Mouse (Mus musculus): Measurements from ENCODE around the gene Zfp273. TPM values are rescaled to one million over a fixed set of nuclear protein-coding genes. Genes with fewer than 3 reads are reported as not detected.
"Not testable (repeated sequence)": the region's sequence is repeated elsewhere in the genome, so short reads cannot be mapped to it uniquely, and the experiment has no call there.

Zfp273 gene
- polyA plus RNA-seq, 1 experiment = 0.19 TPM

GRCm38 (mm10) chr13:67812961-67813709, 405 bp upstream of the Zfp273 start:
- no peaks in the 10 kb centered on the region for H3K27me3 ChIP-seq (ENCODE audit: control insufficient read depth, insufficient read depth, low read length)
- TF ChIP-seq POLR2A (IDR thresholded peaks at IDR 0.05; ENCODE audit: low read depth, low read length) (no peak), CTCF (IDR thresholded peaks at IDR 0.05; ENCODE audit: extremely low read depth, insufficient read depth, insufficient read length, insufficient replicate concordance) (no peak)
- peaks cover 2% of the 10 kb centered on the region; the same call in 1 of the 2 replicates for H3K4me1 ChIP-seq (ENCODE audit: control insufficient read depth, insufficient read depth, insufficient read length)
- 83% methylated on average over 8 of the region's 8 CpGs for WGBS
- H3K4me3 ChIP-seq (ENCODE audit: extremely low read depth, insufficient read depth, insufficient read length) = no peak overlapping the region
- DNase-seq (ENCODE audit: low read depth in 1 of 2, low spot score in 2 of 2) = no peak
- no peak overlapping the region for H3K27ac ChIP-seq (ENCODE audit: insufficient read depth, low read length)
- no peaks in the 10 kb centered on the region for H3K36me3 ChIP-seq (ENCODE audit: control insufficient read depth, insufficient read depth, low read length)

GRCm38 (mm10) chr13:67818636-67819035, 5.1 kb downstream of the Zfp273 start:
- Histone ChIP-seq H3K27me3 (ENCODE audit: control insufficient read depth, insufficient read depth, low read length) (no peaks in the 10 kb centered on the region), H3K4me3 (ENCODE audit: extremely low read depth, insufficient read depth, insufficient read length) (no peak overlapping the region), H3K4me1 (ENCODE audit: control insufficient read depth, insufficient read depth, insufficient read length) (peaks cover 2% of the 10 kb centered on the region; the same call in 1 of the 2 replicates), H3K36me3 (ENCODE audit: control insufficient read depth, insufficient read depth, low read length) (peaks cover 6% of the 10 kb centered on the region; the same call in 1 of the 2 replicates), H3K27ac (ENCODE audit: insufficient read depth, low read length) (no peak overlapping the region)
- TF ChIP-seq CTCF (IDR thresholded peaks at IDR 0.05; ENCODE audit: extremely low read depth, insufficient read depth, insufficient read length, insufficient replicate concordance) (no peak), POLR2A (IDR thresholded peaks at IDR 0.05; ENCODE audit: low read depth, low read length) (no peak)
- 85% methylated on average over 1 of the region's 1 CpGs for WGBS
- DNase-seq (ENCODE audit: low read depth in 1 of 2, low spot score in 2 of 2) = no peak

GRCm38 (mm10) chr13:67830911-67831336, 17.4 kb downstream of the Zfp273 start, which contains the start of gene Gm10037:
TSS of gene Gm10037 (plus strand) at chr13:67831106.
- no peaks in the 10 kb centered on the region for H3K36me3 ChIP-seq (ENCODE audit: control insufficient read depth, insufficient read depth, low read length)
- WGBS = 6% methylated on average over 14 of the region's 14 CpGs
- no peaks in the 10 kb centered on the region for H3K27me3 ChIP-seq (ENCODE audit: control insufficient read depth, insufficient read depth, low read length)
- no peaks in the 10 kb centered on the region for H3K4me1 ChIP-seq (ENCODE audit: control insufficient read depth, insufficient read depth, insufficient read length)
- H3K4me3 ChIP-seq (ENCODE audit: extremely low read depth, insufficient read depth, insufficient read length) = peak within 1 kb of the TSS; percentile 66
- TF ChIP-seq CTCF (IDR thresholded peaks at IDR 0.05; ENCODE audit: extremely low read depth, insufficient read depth, insufficient read length, insufficient replicate concordance) (no peak), POLR2A (IDR thresholded peaks at IDR 0.05; ENCODE audit: low read depth, low read length) (no peak)
- peak; percentile 34 to 41 for DNase-seq (ENCODE audit: low read depth in 1 of 2, low spot score in 2 of 2)
- H3K27ac ChIP-seq (ENCODE audit: insufficient read depth, low read length) = no peak within 1 kb of the TSS

- H3K4me3 ChIP-seq (ENCODE audit: extremely low read depth, insufficient read depth, insufficient read length); H3K4me1 ChIP-seq (ENCODE audit: control insufficient read depth, insufficient read depth, insufficient read length); H3K27ac ChIP-seq (ENCODE audit: insufficient read depth, low read length); H3K27me3 ChIP-seq (ENCODE audit: control insufficient read depth, insufficient read depth, low read length); DNase-seq (ENCODE audit: low read depth in 1 of 2, low spot score in 2 of 2); H3K36me3 ChIP-seq (ENCODE audit: control insufficient read depth, insufficient read depth, low read length): not testable (repeated sequence)
Observed at GRCm38 (mm10) chr13:67833137-67833536, 19.6 kb downstream of the Zfp273 start.

GRCm38 (mm10) chr13:67843775-67844118, 30.2 kb downstream of the Zfp273 start:
- WGBS = 55% methylated on average over 6 of the region's 6 CpGs
- TF ChIP-seq CTCF (IDR thresholded peaks at IDR 0.05; ENCODE audit: extremely low read depth, insufficient read depth, insufficient read length, insufficient replicate concordance) (no peak), POLR2A (IDR thresholded peaks at IDR 0.05; ENCODE audit: low read depth, low read length) (no peak)
- Histone ChIP-seq H3K4me3 (ENCODE audit: extremely low read depth, insufficient read depth, insufficient read length) (no peak overlapping the region), H3K36me3 (ENCODE audit: control insufficient read depth, insufficient read depth, low read length) (no peaks in the 10 kb centered on the region), H3K27ac (ENCODE audit: insufficient read depth, low read length) (no peak overlapping the region), H3K27me3 (ENCODE audit: control insufficient read depth, insufficient read depth, low read length) (no peaks in the 10 kb centered on the region), H3K4me1 (ENCODE audit: control insufficient read depth, insufficient read depth, insufficient read length) (peaks cover 2% of the 10 kb centered on the region; the same call in 1 of the 2 replicates)
- DNase-seq (ENCODE audit: low read depth in 1 of 2, low spot score in 2 of 2) = no peak

- peak; percentile 42 to 61 for DNase-seq (ENCODE audit: low read depth in 1 of 2, low spot score in 2 of 2)
Observed at GRCm38 (mm10) chr13:67844119-67844852, 30.7 kb downstream of the Zfp273 start.

GRCm38 (mm10) chr13:67844853-67845194, 31.3 kb downstream of the Zfp273 start:
- Histone ChIP-seq H3K4me3 (ENCODE audit: extremely low read depth, insufficient read depth, insufficient read length) (no peak overlapping the region), H3K27me3 (ENCODE audit: control insufficient read depth, insufficient read depth, low read length) (no peaks in the 10 kb centered on the region), H3K36me3 (ENCODE audit: control insufficient read depth, insufficient read depth, low read length) (no peaks in the 10 kb centered on the region), H3K27ac (ENCODE audit: insufficient read depth, low read length) (no peak overlapping the region), H3K4me1 (ENCODE audit: control insufficient read depth, insufficient read depth, insufficient read length) (peaks cover 2% of the 10 kb centered on the region; the same call in 1 of the 2 replicates)
- WGBS = 49% methylated on average over 8 of the region's 8 CpGs
- DNase-seq (ENCODE audit: low read depth in 1 of 2, low spot score in 2 of 2) = no peak
- TF ChIP-seq POLR2A (IDR thresholded peaks at IDR 0.05; ENCODE audit: low read depth, low read length) (no peak), CTCF (IDR thresholded peaks at IDR 0.05; ENCODE audit: extremely low read depth, insufficient read depth, insufficient read length, insufficient replicate concordance) (no peak)

More at GRCm38 (mm10) chr13:67844119-67844852, 30.7 kb downstream of the Zfp273 start:
- Histone ChIP-seq H3K27me3 (ENCODE audit: control insufficient read depth, insufficient read depth, low read length) (no peaks in the 10 kb centered on the region), H3K36me3 (ENCODE audit: control insufficient read depth, insufficient read depth, low read length) (no peaks in the 10 kb centered on the region), H3K27ac (ENCODE audit: insufficient read depth, low read length) (no peak overlapping the region), H3K4me3 (ENCODE audit: extremely low read depth, insufficient read depth, insufficient read length) (peak overlapping the region; percentile 47), H3K4me1 (ENCODE audit: control insufficient read depth, insufficient read depth, insufficient read length) (peaks cover 2% of the 10 kb centered on the region; the same call in 1 of the 2 replicates)
- WGBS = 5% methylated on average over 15 of the region's 19 CpGs
- no peak for TF ChIP-seq POLR2A (IDR thresholded peaks at IDR 0.05; ENCODE audit: low read depth, low read length)
- no peak for TF ChIP-seq CTCF (IDR thresholded peaks at IDR 0.05; ENCODE audit: extremely low read depth, insufficient read depth, insufficient read length, insufficient replicate concordance)
